Mouse (Mus musculus): ENCODE results near the gene Eml5.
A peak's percentile ranks its signal among the peaks of the same experiment; 100 is the strongest.

The Eml5 gene

GRCm38 (mm10) chr12:98832929-98833598, 68.2 kb downstream of the Eml5 start:
- DNase-seq: no peak

- no peak for DNase-seq
Observed at GRCm38 (mm10) chr12:98831122-98831521, 70.2 kb downstream of the Eml5 start.

- no peak for DNase-seq
Observed at GRCm38 (mm10) chr12:98820781-98821180, 80.5 kb downstream of the Eml5 start.

GRCm38 (mm10) chr12:98804078-98804748, 97.1 kb downstream of the Eml5 start:
- no peak for DNase-seq

- DNase-seq: no peak
Observed at GRCm38 (mm10) chr12:98802245-98802644, 99.0 kb downstream of the Eml5 start.

- no peak for DNase-seq
Observed at GRCm38 (mm10) chr12:98800334-98800733, 101.0 kb downstream of the Eml5 start.

- DNase-seq: no peak
Observed at GRCm38 (mm10) chr12:98795731-98796318, 105.5 kb downstream of the Eml5 start.

GRCm38 (mm10) chr12:98784251-98784650, 117.0 kb downstream of the Eml5 start:
- no peak for DNase-seq

- peak in 1 of 2 experiments; percentile 10 for DNase-seq
Observed at GRCm38 (mm10) chr12:98779148-98779547, 122.1 kb downstream of the Eml5 start.

GRCm38 (mm10) chr12:98777509-98777908, 123.8 kb downstream of the Eml5 start:
- no peak for DNase-seq

GRCm38 (mm10) chr12:98766241-98766640, 135.0 kb downstream of the Eml5 start:
- DNase-seq: no peak

- DNase-seq: no peak
Observed at GRCm38 (mm10) chr12:98759700-98760099, 141.6 kb downstream of the Eml5 start.

GRCm38 (mm10) chr12:98757636-98758035, 143.6 kb downstream of the Eml5 start:
- no peak for DNase-seq

GRCm38 (mm10) chr12:98747380-98747753, 153.9 kb downstream of the Eml5 start:
- DNase-seq: no peak

- DNase-seq: peak; percentile 91 to 95
Observed at GRCm38 (mm10) chr12:98746746-98747379, 154.4 kb downstream of the Eml5 start, which contains the start of gene Zc3h14. Zc3h14 (plus strand) TSS chr12:98746964.

GRCm38 (mm10) chr12:98746131-98746530, 155.2 kb downstream of the Eml5 start:
- DNase-seq: peak; percentile 48 to 53

GRCm38 (mm10) chr12:98745626-98746025, 155.7 kb downstream of the Eml5 start:
- DNase-seq: no peak

- DNase-seq: no peak
Observed at GRCm38 (mm10) chr12:98741011-98741501, 160.2 kb downstream of the Eml5 start.

- DNase-seq: no peak
Observed at GRCm38 (mm10) chr12:98737801-98738350, 163.4 kb downstream of the Eml5 start.

- DNase-seq: no peak
Observed at GRCm38 (mm10) chr12:98736951-98737800, 164.1 kb downstream of the Eml5 start, which contains the start of gene Ptpn21. Ptpn21 (minus strand) TSS chr12:98737405.

All from spleen, adult 18-20 months (tissue).